Mouse (Mus musculus) erythroblast, adult 5-6 weeks (primary cell): ENCODE results near the gene Rps6ka1. TPM values are rescaled to one million over a fixed set of nuclear protein-coding genes. Genes with fewer than 3 reads are reported as not detected.
"Not testable (repeated sequence)": the region's sequence is repeated elsewhere in the genome, so short reads cannot be mapped to it uniquely, and the experiment has no call there.

Experiments
- ATAC-seq: replicated peaks from 2 replicates; pipeline ENCODE4 v1.8.0; 2016; ENCODE audit warnings: moderate number of reproducible peaks, mild to moderate bottlenecking, moderate TSS enrichment, inconsistent platforms; ENCODE audit not compliant: poor library complexity, low FRiP score, severe bottlenecking
- total RNA-seq, 2 experiments: library from RNA; stranded (forward) in 1 of 2; stranded (reverse) in 1 of 2; fragments of 150-400 nt in 1 of 2; fragments of 200-764, 138-1000 nt in 1 of 2; gene quantifications; 2 replicates each; pipeline versions ENCODE4 v1.2.3 to v1.2.4; 2015 to 2017; ENCODE audit warnings: low replicate concordance in 2 of 2

The Rps6ka1 gene
- total RNA-seq (2015; ENCODE audit: low replicate concordance): 40.0 and 40.1 TPM in 2 replicates
- total RNA-seq (2017; ENCODE audit: low replicate concordance): 67.2 and 89.1 TPM in 2 replicates

GRCm38 (mm10) chr4:133887672-133888453 is at the start of gene Rps6ka1:
TSS of gene Rps6ka1 (minus strand) at chr4:133887797.
- ATAC-seq: peak; percentile 34; the same call in 1 of the 2 replicates

- ATAC-seq: no peak
Observed at GRCm38 (mm10) chr4:133931785-133932184, 44.2 kb upstream of the Rps6ka1 start.

- ATAC-seq: peak; percentile 63
Observed at GRCm38 (mm10) chr4:133931349-133931748, 43.8 kb upstream of the Rps6ka1 start.

- no peak for ATAC-seq
Observed at GRCm38 (mm10) chr4:133929278-133929670, 41.7 kb upstream of the Rps6ka1 start.

- no peak for ATAC-seq
Observed at GRCm38 (mm10) chr4:133928576-133929277, 41.1 kb upstream of the Rps6ka1 start.

- no peak for ATAC-seq
Observed at GRCm38 (mm10) chr4:133925204-133925603, 37.6 kb upstream of the Rps6ka1 start.

GRCm38 (mm10) chr4:133923743-133924142 is 36.1 kb upstream of the Rps6ka1 start:
- ATAC-seq: no peak

- ATAC-seq: not testable (repeated sequence)
Observed at GRCm38 (mm10) chr4:133918093-133918825, 30.7 kb upstream of the Rps6ka1 start.

GRCm38 (mm10) chr4:133911983-133912382 is 24.4 kb upstream of the Rps6ka1 start:
- ATAC-seq: no peak

- ATAC-seq: peak; percentile 98
Observed at GRCm38 (mm10) chr4:133910236-133911211, 22.9 kb upstream of the Rps6ka1 start.

GRCm38 (mm10) chr4:133908051-133908450 is 20.5 kb upstream of the Rps6ka1 start:
- no peak for ATAC-seq

- ATAC-seq: no peak
Observed at GRCm38 (mm10) chr4:133907086-133907485, 19.5 kb upstream of the Rps6ka1 start.

- ATAC-seq: not testable (repeated sequence)
Observed at GRCm38 (mm10) chr4:133906336-133906735, 18.7 kb upstream of the Rps6ka1 start.

GRCm38 (mm10) chr4:133905167-133905566 is 17.6 kb upstream of the Rps6ka1 start:
- no peak for ATAC-seq

GRCm38 (mm10) chr4:133904326-133904725 is 16.7 kb upstream of the Rps6ka1 start:
- ATAC-seq: no peak

GRCm38 (mm10) chr4:133903372-133903771 is 15.8 kb upstream of the Rps6ka1 start:
- ATAC-seq: no peak

- ATAC-seq: 0 out of 2 replicates have a peak, but pooled peaks have one; percentile 61
Observed at GRCm38 (mm10) chr4:133902510-133902909, 14.9 kb upstream of the Rps6ka1 start.

- no peak for ATAC-seq
Observed at GRCm38 (mm10) chr4:133900887-133901286, 13.3 kb upstream of the Rps6ka1 start.

- ATAC-seq: no peak
Observed at GRCm38 (mm10) chr4:133900352-133900751, 12.8 kb upstream of the Rps6ka1 start.
